Mouse (Mus musculus) T-helper 17 cell (primary cell): ENCODE measurements around the gene Slc28a1.
"Not testable (repeated sequence)": the region's sequence is repeated elsewhere in the genome, so short reads cannot be mapped to it uniquely, and the experiment has no call there.

Experiments
- in situ Hi-C, 2 experiments: fragments of 300-600 bp; cut with MboI, MseI; formaldehyde crosslinking; loops; 1 replicate in 1 of 2; 2 replicates in 1 of 2; pipeline ENCODE4 v1.15.1; 2025; ENCODE audit warnings: high pct_unique_total_duplicates in 2 of 2

Slc28a1 gene

GRCm38 (mm10) chr7:81164411-81164810, 49.8 kb downstream of the Slc28a1 start:
- in situ Hi-C loops: loop anchor here (5.0 to 10.0 kb wide), 3 partner anchors 150 to 178 kb away; no protein-coding TSS in a partner anchor

DNA sequence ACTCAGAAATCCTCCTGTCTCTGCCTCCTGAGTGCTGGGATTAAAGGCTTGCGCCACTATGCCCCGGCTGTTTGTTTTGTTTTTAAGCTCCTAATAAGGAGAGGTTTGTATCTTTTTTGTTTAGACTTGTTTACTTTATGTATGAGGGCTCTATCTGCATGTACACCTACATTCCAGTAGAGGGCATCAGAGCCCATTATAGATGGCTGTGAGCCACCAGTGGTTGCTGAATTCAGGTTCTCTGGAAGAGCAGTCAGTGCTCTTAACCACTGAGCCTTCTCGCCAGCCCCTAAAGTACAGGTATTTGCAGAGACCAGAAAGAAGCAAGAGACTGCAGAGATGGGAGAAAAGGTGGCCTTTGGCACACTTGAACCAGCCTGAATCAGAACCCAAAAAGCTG, 52.5 kb downstream of the Slc28a1 start:
- in situ Hi-C loops: loop anchor here in 1 of 2 experiments (5.0 to 10.0 kb wide), 2 partner anchors 40 to 148 kb away; no protein-coding TSS in a partner anchor

GRCm38 (mm10) chr7:81169351-81169750, 54.8 kb downstream of the Slc28a1 start:
- in situ Hi-C loops: loop anchor here in 1 of 2 experiments (5.0 to 10.0 kb wide), 2 partner anchors 38 to 145 kb away; no protein-coding TSS in a partner anchor

GRCm38 (mm10) chr7:81173931-81174330, 59.3 kb downstream of the Slc28a1 start:
- in situ Hi-C loops: no loop called here

- in situ Hi-C loops: no loop called here
Observed at GRCm38 (mm10) chr7:81174654-81175053, 60.1 kb downstream of the Slc28a1 start.

- in situ Hi-C loops: no loop called here
Observed at GRCm38 (mm10) chr7:81176187-81176769, 61.7 kb downstream of the Slc28a1 start.

DNA sequence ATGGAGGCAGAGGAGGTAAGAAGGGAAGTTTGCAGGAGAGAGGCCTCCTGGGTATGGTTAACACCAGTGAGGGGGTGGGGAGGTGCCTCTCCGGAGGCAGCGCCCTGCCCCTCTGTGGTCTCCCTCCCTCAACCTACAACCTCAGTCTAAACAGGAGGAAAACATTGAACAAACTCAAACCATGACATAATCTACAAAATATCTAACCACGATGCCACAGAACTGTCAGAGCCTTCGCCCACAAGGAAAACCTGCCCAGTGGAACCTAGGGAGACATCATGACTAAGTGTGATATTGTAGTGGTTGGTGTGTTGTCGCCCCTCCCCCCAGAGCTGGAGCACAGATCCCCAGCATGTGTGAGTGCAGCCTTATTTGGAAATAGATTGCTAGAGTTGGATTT, 64.9 kb downstream of the Slc28a1 start:
- in situ Hi-C loops: no loop called here

DNA sequence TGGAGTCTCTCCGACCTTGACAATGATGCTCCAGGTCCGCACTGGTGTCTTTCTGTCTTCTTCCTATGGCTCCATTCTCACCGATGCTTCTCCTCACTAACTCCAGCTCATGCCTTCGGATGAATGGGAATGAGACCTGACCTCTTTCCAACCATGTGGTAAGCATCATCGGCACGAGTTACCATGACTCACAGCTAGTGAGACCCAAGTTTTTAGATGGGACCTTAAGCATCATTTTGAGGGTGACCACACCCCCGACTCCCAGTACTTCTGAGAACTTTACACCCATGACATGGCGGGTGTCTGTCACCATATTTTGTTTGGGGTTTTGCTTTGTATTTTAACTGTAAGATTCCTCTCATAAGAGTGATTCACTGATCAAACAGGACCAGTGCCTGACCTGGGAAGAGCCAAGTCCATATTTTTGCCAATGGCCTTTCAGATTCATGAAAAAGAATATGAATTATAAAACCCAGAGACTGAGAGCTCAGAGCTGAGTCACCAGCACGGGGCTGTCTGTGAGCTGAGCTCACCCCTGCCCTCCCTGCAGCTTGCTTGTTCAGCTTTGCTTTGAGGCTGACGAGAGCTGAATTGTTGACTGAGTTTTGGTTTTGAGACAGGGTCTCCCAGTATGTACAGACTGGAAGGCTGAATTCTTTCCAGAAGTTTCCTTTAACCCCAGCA, 68.0 kb downstream of the Slc28a1 start:
- in situ Hi-C loops: no loop called here

GRCm38 (mm10) chr7:81183181-81183580, 68.6 kb downstream of the Slc28a1 start:
- in situ Hi-C loops: no loop called here

DNA sequence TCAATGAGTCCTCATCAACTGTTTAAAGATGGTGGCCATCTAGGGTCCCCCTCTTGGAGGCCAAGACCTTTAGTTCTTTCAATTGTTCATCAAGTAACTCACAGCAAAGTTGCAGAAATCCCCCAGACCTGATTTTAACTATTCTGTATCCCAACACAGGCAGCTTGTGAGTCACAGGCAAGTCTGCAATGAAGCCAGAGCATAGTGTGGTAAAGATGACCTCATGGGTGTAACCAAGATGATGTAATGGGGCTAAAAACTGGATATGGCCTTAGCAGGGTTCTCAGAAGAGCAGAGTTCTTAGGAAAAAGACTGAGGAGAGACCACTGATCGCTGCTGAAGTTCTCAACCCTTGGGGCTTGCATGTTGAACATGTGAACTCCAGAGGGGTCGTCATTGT, 69.5 kb downstream of the Slc28a1 start:
- in situ Hi-C loops: no loop called here

GRCm38 (mm10) chr7:81184651-81185050, 70.1 kb downstream of the Slc28a1 start:
- in situ Hi-C loops: no loop called here

DNA sequence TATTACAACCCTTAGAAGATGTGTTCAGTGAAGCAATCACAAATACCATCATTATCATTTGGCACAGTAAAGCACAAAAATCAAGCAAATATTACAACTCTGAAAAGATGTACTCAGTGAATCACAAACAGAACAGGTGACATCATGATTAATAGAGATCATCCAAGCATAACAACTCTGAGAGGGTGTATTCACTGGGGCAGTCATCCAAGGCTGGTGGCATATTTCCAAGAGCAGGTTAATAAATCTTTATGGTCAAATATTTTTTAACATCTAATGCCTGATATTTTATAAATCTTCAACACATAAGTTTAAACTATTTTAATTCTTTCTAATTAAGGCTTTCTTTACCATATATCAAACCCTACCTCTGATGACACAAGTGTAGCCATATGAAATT, 71.4 kb downstream of the Slc28a1 start:
- in situ Hi-C loops: not testable (repeated sequence)

DNA sequence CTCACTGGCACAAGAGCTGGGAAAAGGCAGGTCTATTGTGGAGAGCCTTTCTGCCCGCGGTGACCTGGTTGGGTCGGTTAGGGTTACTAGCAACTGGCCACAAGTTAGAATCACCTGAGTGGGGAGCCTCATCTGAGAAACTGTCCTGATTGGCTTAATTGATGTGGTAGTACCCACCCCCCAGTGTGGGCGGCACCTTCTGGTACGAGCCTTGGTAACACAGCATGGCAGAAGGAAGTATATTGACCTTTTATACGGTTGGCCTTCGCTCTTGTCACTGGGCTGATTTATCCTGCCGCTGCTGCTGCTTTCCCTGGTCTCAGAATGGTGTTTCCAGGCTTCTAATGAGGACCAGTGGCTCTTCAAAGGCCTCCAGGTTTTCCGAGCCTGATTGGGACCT, 74.6 kb downstream of the Slc28a1 start:
- in situ Hi-C loops: no loop called here

- in situ Hi-C loops: no loop called here
Observed at GRCm38 (mm10) chr7:81195509-81195908, 80.9 kb downstream of the Slc28a1 start.

DNA sequence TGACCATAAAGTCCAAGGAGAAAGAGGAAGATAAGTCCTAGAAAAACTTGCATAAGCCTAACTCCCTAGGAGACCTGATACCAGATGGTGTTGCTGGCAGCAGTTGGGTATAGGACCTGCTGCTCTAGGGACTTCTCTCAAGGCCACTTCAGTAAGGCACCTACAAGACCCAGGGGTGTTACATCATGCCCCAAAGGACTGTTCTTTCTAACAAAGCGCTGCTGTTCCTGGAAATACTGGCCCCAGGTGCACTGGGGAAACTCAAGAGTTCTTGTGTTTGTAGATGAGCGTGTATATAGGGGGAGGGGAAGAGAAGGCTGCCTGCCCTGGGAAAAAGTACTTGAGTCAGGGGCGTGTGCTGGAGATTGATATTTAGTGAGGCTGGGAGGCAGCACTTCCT, 82.2 kb downstream of the Slc28a1 start:
- in situ Hi-C loops: no loop called here

DNA sequence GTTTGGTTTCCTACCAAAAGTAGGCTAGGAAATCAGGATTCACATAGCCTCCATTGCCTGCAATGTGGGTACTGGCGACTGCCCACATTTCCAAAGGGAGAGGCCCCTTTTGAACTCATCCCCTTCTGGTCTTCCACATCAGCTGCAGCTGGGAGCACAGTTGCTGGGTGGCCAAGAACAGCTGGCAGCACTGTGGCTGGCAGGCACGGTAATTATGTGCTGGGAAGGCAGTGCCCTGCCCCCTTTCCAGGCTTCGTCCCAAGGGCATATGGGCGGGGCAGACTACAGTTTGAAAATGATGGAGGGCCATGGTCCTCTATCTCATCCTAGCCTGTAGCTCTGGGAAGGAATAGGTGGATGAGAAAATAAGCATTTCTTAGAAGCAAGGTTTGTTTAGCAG, 83.9 kb downstream of the Slc28a1 start:
- in situ Hi-C loops: no loop called here

GRCm38 (mm10) chr7:81199109-81199508, 84.5 kb downstream of the Slc28a1 start:
- in situ Hi-C loops: no loop called here

GRCm38 (mm10) chr7:81199757-81200156, 85.2 kb downstream of the Slc28a1 start:
- in situ Hi-C loops: no loop called here

DNA sequence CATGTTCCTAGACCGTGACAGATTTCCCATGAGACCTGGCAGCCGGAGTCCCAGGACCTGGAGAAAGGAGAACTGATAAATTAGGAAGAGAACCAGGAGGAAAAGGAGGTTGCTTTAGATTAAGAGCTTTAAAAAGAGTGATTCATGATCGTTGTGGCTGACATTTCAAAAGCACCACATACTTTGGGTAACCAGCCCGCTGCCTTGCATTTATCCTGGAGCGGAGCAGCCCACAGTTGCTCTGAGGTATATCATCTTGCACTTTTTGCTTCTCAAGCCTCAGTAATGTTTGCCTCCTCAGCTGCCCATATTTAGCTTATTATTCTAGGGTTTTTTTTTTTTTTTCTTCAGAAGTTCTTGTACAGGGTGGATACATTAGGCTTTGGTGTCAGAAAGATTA, 87.8 kb downstream of the Slc28a1 start:
- in situ Hi-C loops: no loop called here

DNA sequence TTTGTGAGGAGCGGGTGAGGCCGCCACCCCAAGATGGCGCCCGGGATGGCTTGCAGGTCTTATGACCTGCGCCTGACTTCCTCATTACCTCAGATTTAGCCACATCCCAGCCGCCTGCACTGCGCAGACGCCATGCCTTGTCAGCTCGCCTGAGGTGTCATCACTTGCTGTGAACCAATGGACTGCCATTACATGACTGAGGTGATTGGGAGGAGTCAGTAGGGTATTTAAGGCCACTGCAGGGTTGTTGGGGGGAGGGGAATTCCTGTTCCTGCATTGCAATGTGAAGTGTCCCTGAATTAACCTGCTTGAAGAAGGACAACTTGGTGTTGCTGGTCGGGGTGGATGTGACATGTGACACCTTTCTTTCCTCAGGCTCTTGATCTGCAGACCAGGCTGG, 89.0 kb downstream of the Slc28a1 start:
- in situ Hi-C loops: not testable (repeated sequence)

GRCm38 (mm10) chr7:81208944-81209343, 94.3 kb downstream of the Slc28a1 start:
- in situ Hi-C loops: loop anchor here in 1 of 2 experiments (5.0 kb wide), 1 partner anchor 42 kb away; no protein-coding TSS in a partner anchor

DNA sequence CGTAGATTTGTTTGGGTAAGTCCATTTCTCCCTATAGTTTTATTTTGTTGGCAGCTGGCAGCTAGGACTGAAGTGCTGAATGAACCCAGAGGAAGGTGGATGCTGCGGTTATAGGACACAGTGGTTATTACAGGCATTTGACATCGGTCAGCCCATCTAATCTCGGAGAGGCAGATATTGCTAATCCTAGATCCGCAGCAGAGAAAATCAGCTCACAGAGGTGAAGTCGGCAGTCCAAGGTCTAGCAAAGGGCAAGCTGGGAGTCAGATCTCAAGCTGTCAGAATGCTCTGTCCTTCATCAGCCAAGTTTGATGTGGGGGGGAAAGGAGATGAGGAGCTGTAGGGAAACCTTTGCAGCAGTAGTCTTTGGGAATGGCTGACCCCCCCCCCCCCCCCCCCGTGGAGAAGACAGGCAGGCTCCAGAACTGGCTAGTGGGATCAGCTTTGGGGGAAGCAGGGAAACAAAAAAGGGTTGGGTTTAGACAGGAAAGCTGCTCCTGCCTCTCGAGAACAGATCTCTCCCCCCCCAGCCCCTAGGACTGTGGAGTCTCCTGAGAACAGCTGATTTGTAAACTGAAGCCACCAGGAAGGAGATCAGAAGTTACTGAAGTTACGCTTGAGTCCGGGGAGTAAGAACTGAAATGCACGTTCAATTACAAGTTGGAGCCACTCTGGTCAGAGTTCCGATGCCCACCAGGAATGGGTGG, 95.5 kb downstream of the Slc28a1 start:
- in situ Hi-C loops: loop anchor here in 1 of 2 experiments (5.0 kb wide), 1 partner anchor 43 kb away; no protein-coding TSS in a partner anchor
